Mouse (Mus musculus) embryonic facial prominence, embryonic 12.5 days (tissue): ENCODE data around the gene Peak1. TPM values are rescaled to one million over a fixed set of nuclear protein-coding genes. Genes with fewer than 3 reads are reported as not detected.

Source experiments
- ATAC-seq: fragments of 200-750 bp; cut with Nextera tagmentation; 2 replicates; pipeline ENCODE4 v1.8.0; 2017; ENCODE audit not compliant: insufficient number of reproducible peaks, insufficient read depth, low FRiP score, low TSS enrichment
- H3K27ac ChIP-seq: fragments of 300-500 bp; sonication (generic); 2 replicates; pipeline ENCODE4 v1.5.1; 2016; ENCODE audit warnings: mild to moderate bottlenecking
- H3K27me3 ChIP-seq: fragments of 300-500 bp; sonication (generic); 2 replicates; pipeline ENCODE4 v1.6.1; 2016; ENCODE audit warnings: mild to moderate bottlenecking, moderate library complexity
- H3K36me3 ChIP-seq: fragments of 300-500 bp; sonication (generic); 2 replicates; pipeline ENCODE4 v1.6.1; 2016; ENCODE audit warnings: mild to moderate bottlenecking
- H3K4me1 ChIP-seq: fragments of 300-500 bp; sonication (generic); 2 replicates; pipeline ENCODE4 v1.6.1; 2016
- H3K4me2 ChIP-seq: fragments of 300-500 bp; sonication (generic); replicated peaks from 2 replicates; pipeline ENCODE4 v1.6.1; 2016; ENCODE audit warnings: mild to moderate bottlenecking, moderate library complexity
- H3K4me3 ChIP-seq: fragments of 300-500 bp; sonication (generic); 2 replicates; pipeline ENCODE4 v1.5.1; 2016; ENCODE audit warnings: mild to moderate bottlenecking
- H3K9ac ChIP-seq: fragments of 300-500 bp; sonication (generic); 2 replicates; pipeline ENCODE4 v1.6.1; 2016; ENCODE audit warnings: mild to moderate bottlenecking, moderate library complexity
- H3K9me3 ChIP-seq: fragments of 300-500 bp; sonication (generic); 2 replicates; pipeline ENCODE4 v1.6.1; 2016; ENCODE audit warnings: mild to moderate bottlenecking, moderate library complexity
- WGBS: fragments of 180-500 bp; shearing (Covaris S2); methylation state at CpG from one replicate; pipeline ENCODE4 v1.1.7; 2016; 5-methylcytosine and 5-hydroxymethylcytosine counted together
- polyA plus RNA-seq: library from polyadenylated mRNA; unstranded; fragments of >200 nt; fragmentation: Nextera tagmentation; extraction: Ambion mirVana; gene quantifications from 2 replicates; pipeline ENCODE4 v1.2.1, GENCODE M21; 2016

The Peak1 gene
- polyA plus RNA-seq, 1 experiment from 2014 or later, result 12.0 TPM

DNA sequence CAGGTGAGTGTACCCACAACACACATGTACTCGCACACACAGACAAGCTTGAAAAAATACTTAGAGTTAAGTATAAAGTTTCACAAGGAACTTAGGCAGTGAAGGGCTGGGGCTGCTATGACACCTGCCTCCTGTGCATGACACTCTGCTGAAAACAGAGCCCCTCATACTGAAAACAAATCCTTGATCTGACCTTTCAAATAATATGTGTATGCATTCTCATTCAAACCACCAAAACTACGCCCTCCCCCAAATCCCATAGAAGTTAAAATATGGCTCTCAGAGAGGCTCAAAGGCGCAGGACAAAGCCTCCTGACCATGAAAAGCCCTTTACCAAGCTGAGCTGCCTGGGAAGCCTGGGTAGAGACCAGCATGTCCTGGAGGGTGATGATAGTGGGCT lies 242.6 kb downstream of the Peak1 start:
- H3K9me3 ChIP-seq, result no peaks in the 10 kb centered on the region
- H3K36me3 ChIP-seq, result no peaks in the 10 kb centered on the region
- 88% methylated on average over 3 of the region's 3 CpGs for WGBS
- H3K4me2 ChIP-seq, result no peak overlapping the region
- ATAC-seq, result no peak
- no peaks in the 10 kb centered on the region for H3K4me1 ChIP-seq
- no peak overlapping the region for H3K9ac ChIP-seq
- H3K4me3 ChIP-seq, result no peak overlapping the region
- H3K27me3 ChIP-seq, result no peaks in the 10 kb centered on the region
- no peak overlapping the region for H3K27ac ChIP-seq

DNA sequence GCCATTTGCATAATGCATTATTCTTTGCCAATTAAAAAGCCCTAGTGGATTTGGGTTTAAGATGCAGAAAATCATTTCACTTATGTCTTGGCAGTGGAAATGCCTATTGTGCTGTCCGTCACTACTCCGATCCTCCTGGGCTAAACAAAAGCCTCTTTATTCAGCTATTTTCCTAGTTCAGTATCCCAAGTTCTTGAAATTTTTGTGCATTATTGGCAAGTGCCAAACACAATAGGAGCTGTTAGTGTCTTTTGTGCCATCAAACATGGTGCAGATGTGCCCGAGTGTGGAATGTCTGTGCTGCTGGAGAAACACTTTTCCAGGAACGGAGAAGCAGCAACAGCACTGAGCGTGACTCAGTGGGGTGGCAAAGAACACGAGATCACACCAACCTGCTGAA lies 250.2 kb downstream of the Peak1 start:
- Histone ChIP-seq H3K27ac (no peak overlapping the region), H3K4me1 (peaks cover 15% of the 10 kb centered on the region; the same call in 1 of the 2 replicates), H3K9ac (no peak overlapping the region), H3K9me3 (no peaks in the 10 kb centered on the region), H3K27me3 (no peaks in the 10 kb centered on the region), H3K4me2 (no peak overlapping the region), H3K36me3 (no peaks in the 10 kb centered on the region), H3K4me3 (no peak overlapping the region)
- no peak for ATAC-seq
- WGBS, result 35% methylated on average over 6 of the region's 6 CpGs

- 35% methylated on average over 5 of the region's 5 CpGs for WGBS
- Histone ChIP-seq H3K27me3 (no peaks in the 10 kb centered on the region), H3K36me3 (no peaks in the 10 kb centered on the region), H3K9ac (no peak overlapping the region), H3K27ac (peak overlapping the region; percentile 57; the same call in 1 of the 2 replicates), H3K4me2 (no peak overlapping the region), H3K4me1 (peaks cover 22% of the 10 kb centered on the region), H3K4me3 (no peak overlapping the region), H3K9me3 (no peaks in the 10 kb centered on the region)
- ATAC-seq, result no peak
These were observed 251.7 kb downstream of the Peak1 start for GRCm38 (mm10) chr9:56166161-56166560.

DNA sequence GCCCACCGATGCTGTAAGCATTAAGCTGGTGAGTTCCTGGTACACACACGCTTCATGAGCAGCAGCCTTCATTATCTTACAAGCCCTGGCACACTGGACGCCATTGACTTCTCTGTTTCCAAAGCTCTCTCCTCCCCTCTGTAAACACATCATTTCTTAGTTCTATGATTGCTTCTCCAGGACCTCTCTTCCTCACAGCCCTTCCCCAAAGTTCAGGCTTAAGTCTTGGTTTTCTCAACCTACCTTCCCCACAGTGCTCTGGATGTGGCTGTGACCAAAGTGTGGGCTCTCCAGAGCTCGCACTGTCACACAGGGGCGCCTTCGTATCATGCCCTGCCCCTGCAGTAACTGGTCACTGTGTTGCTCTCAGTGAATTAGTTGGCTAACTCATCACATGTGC lies 252.5 kb downstream of the Peak1 start, which contains the start of gene Tspan3:
Gene Tspan3, minus strand, starts transcription at position 101 of the 400 bp plus-strand sequence.
- peak within 1 kb of the TSS; percentile 57; the same call in 1 of the 2 replicates for H3K27ac ChIP-seq
- peaks cover 24% of the 10 kb centered on the region for H3K4me1 ChIP-seq
- ATAC-seq, result no peak
- no peaks in the 10 kb centered on the region for H3K36me3 ChIP-seq
- WGBS, result 91% methylated on average over 6 of the region's 6 CpGs
- H3K9ac ChIP-seq, result no peak within 1 kb of the TSS
- no peak within 1 kb of the TSS for H3K4me3 ChIP-seq
- no peak within 1 kb of the TSS for H3K4me2 ChIP-seq
- H3K27me3 ChIP-seq, result no peaks in the 10 kb centered on the region
- no peaks in the 10 kb centered on the region for H3K9me3 ChIP-seq

GRCm38 (mm10) chr9:56160341-56161141 lies 257.3 kb downstream of the Peak1 start:
- ATAC-seq, result peak; percentile 97
- Histone ChIP-seq H3K4me1 (peaks cover 27% of the 10 kb centered on the region), H3K27ac (peak overlapping the region; percentile 96), H3K9me3 (no peaks in the 10 kb centered on the region), H3K27me3 (no peaks in the 10 kb centered on the region), H3K4me3 (peak overlapping the region; percentile 96), H3K9ac (peak overlapping the region; percentile 97), H3K4me2 (peak overlapping the region; percentile 72), H3K36me3 (no peaks in the 10 kb centered on the region)
- under 1% methylated on average over 72 of the region's 82 CpGs for WGBS

- no peaks in the 10 kb centered on the region for H3K9me3 ChIP-seq
- no peak for ATAC-seq
- H3K4me3 ChIP-seq, result peak overlapping the region; percentile 96
- WGBS, result 1% methylated on average over 2 of the region's 2 CpGs
- peak overlapping the region; percentile 72 for H3K4me2 ChIP-seq
- no peak overlapping the region for H3K27ac ChIP-seq
- no peaks in the 10 kb centered on the region for H3K36me3 ChIP-seq
- peak overlapping the region; percentile 97; the same call in 1 of the 2 replicates for H3K9ac ChIP-seq
- H3K4me1 ChIP-seq, result peaks cover 26% of the 10 kb centered on the region
- no peaks in the 10 kb centered on the region for H3K27me3 ChIP-seq
These were observed 258.4 kb downstream of the Peak1 start for GRCm38 (mm10) chr9:56159456-56159855.

GRCm38 (mm10) chr9:56158077-56158476 lies 259.8 kb downstream of the Peak1 start:
- WGBS, result 60% methylated on average over 2 of the region's 2 CpGs
- H3K9me3 ChIP-seq, result no peaks in the 10 kb centered on the region
- no peaks in the 10 kb centered on the region for H3K27me3 ChIP-seq
- H3K4me3 ChIP-seq, result no peak overlapping the region
- H3K4me1 ChIP-seq, result peaks cover 26% of the 10 kb centered on the region
- no peak overlapping the region for H3K27ac ChIP-seq
- ATAC-seq, result no peak
- H3K9ac ChIP-seq, result no peak overlapping the region
- H3K4me2 ChIP-seq, result no peak overlapping the region
- H3K36me3 ChIP-seq, result no peaks in the 10 kb centered on the region

DNA sequence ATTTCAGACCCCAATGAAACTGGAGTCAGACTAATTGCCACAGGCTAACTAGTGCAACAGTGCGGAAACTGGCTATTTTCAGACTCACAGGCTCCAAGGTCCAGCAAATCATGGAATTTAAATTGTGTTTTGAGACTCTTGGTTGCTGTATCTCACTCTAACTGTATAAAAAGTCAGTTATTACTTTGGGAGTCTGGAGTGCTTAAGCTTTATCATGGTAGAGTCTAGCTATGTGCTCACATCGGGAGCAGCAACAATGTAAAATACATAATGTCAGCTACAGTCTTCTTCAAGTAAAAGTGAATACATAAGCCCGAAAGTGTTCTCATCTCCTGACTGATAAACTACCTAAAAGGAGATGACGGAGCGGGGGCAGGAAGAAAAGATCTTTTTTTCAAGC lies 263.3 kb downstream of the Peak1 start:
- ATAC-seq, result no peak
- Histone ChIP-seq H3K9ac (no peak overlapping the region), H3K36me3 (peaks cover 6% of the 10 kb centered on the region; the same call in 1 of the 2 replicates), H3K27me3 (no peaks in the 10 kb centered on the region), H3K4me1 (peaks cover 22% of the 10 kb centered on the region), H3K9me3 (no peaks in the 10 kb centered on the region), H3K4me3 (no peak overlapping the region), H3K4me2 (no peak overlapping the region), H3K27ac (no peak overlapping the region)
- 90% methylated on average over 5 of the region's 5 CpGs for WGBS

- Histone ChIP-seq H3K36me3 (peaks cover 6% of the 10 kb centered on the region), H3K9me3 (no peaks in the 10 kb centered on the region), H3K4me3 (no peak overlapping the region), H3K27ac (0 out of 2 replicates have a peak overlapping the region, but pooled peaks have one; percentile 5), H3K27me3 (no peaks in the 10 kb centered on the region), H3K9ac (no peak overlapping the region), H3K4me2 (no peak overlapping the region), H3K4me1 (peaks cover 10% of the 10 kb centered on the region; the same call in 1 of the 2 replicates)
- WGBS, result 78% methylated on average over 4 of the region's 4 CpGs
- ATAC-seq, result no peak
These were observed 265.3 kb downstream of the Peak1 start for GRCm38 (mm10) chr9:56152482-56153007.

- Histone ChIP-seq H3K9me3 (no peaks in the 10 kb centered on the region), H3K4me2 (no peak overlapping the region), H3K36me3 (peaks cover 11% of the 10 kb centered on the region), H3K4me1 (peaks cover 10% of the 10 kb centered on the region; the same call in 1 of the 2 replicates), H3K4me3 (no peak overlapping the region), H3K9ac (no peak overlapping the region), H3K27ac (no peak overlapping the region), H3K27me3 (no peaks in the 10 kb centered on the region)
- ATAC-seq, result no peak
- 65% methylated on average over 7 of the region's 7 CpGs for WGBS
These were observed 266.0 kb downstream of the Peak1 start for GRCm38 (mm10) chr9:56151745-56152481.
